Mouse (Mus musculus): ENCODE data around the gene Nebl. TPM values are rescaled to one million over a fixed set of nuclear protein-coding genes. Genes with fewer than 3 reads are reported as not detected.

The Nebl gene
- polyA plus RNA-seq, 1 experiment = 1.3 TPM

GRCm38 (mm10) chr2:17683326-17684040 is 47.8 kb downstream of the Nebl start:
- H3K4me3 ChIP-seq (ENCODE audit: insufficient read depth, low read depth, low read length) = no peak overlapping the region
- no peak overlapping the region for H3K27ac ChIP-seq (replicated peaks; ENCODE audit: low read depth, low read length)
- H3K4me1 ChIP-seq (ENCODE audit: control insufficient read depth, insufficient read depth, insufficient read length, low read length) = no peaks in the 10 kb centered on the region

- Histone ChIP-seq H3K27ac (replicated peaks; ENCODE audit: low read depth, low read length) (no peak overlapping the region), H3K4me1 (ENCODE audit: control insufficient read depth, insufficient read depth, insufficient read length, low read length) (no peaks in the 10 kb centered on the region), H3K4me3 (ENCODE audit: insufficient read depth, low read depth, low read length) (no peak overlapping the region)
Observed at GRCm38 (mm10) chr2:17672156-17672555, 59.1 kb downstream of the Nebl start.

GRCm38 (mm10) chr2:17671566-17671965 is 59.7 kb downstream of the Nebl start:
- no peak overlapping the region for H3K27ac ChIP-seq (replicated peaks; ENCODE audit: low read depth, low read length)
- no peak overlapping the region for H3K4me3 ChIP-seq (ENCODE audit: insufficient read depth, low read depth, low read length)
- H3K4me1 ChIP-seq (ENCODE audit: control insufficient read depth, insufficient read depth, insufficient read length, low read length) = no peaks in the 10 kb centered on the region

- Histone ChIP-seq H3K4me3 (ENCODE audit: insufficient read depth, low read depth, low read length) (no peak overlapping the region), H3K27ac (replicated peaks; ENCODE audit: low read depth, low read length) (no peak overlapping the region), H3K4me1 (ENCODE audit: control insufficient read depth, insufficient read depth, insufficient read length, low read length) (no peaks in the 10 kb centered on the region)
Observed at GRCm38 (mm10) chr2:17669953-17670352, 61.3 kb downstream of the Nebl start.

- no peaks in the 10 kb centered on the region for H3K4me1 ChIP-seq (ENCODE audit: control insufficient read depth, insufficient read depth, insufficient read length, low read length)
- H3K4me3 ChIP-seq (ENCODE audit: insufficient read depth, low read depth, low read length) = no peak overlapping the region
- H3K27ac ChIP-seq (replicated peaks; ENCODE audit: low read depth, low read length) = no peak overlapping the region
Observed at GRCm38 (mm10) chr2:17669000-17669399, 62.3 kb downstream of the Nebl start.

- no peak overlapping the region for H3K27ac ChIP-seq (replicated peaks; ENCODE audit: low read depth, low read length)
- H3K4me3 ChIP-seq (ENCODE audit: insufficient read depth, low read depth, low read length) = no peak overlapping the region
- no peaks in the 10 kb centered on the region for H3K4me1 ChIP-seq (ENCODE audit: control insufficient read depth, insufficient read depth, insufficient read length, low read length)
Observed at GRCm38 (mm10) chr2:17658176-17658575, 73.1 kb downstream of the Nebl start.

- Histone ChIP-seq H3K4me1 (ENCODE audit: control insufficient read depth, insufficient read depth, insufficient read length, low read length) (no peaks in the 10 kb centered on the region), H3K4me3 (ENCODE audit: insufficient read depth, low read depth, low read length) (no peak overlapping the region), H3K27ac (replicated peaks; ENCODE audit: low read depth, low read length) (no peak overlapping the region)
Observed at GRCm38 (mm10) chr2:17650147-17650834, 81.0 kb downstream of the Nebl start.

GRCm38 (mm10) chr2:17649728-17650127 is 81.5 kb downstream of the Nebl start:
- no peaks in the 10 kb centered on the region for H3K4me1 ChIP-seq (ENCODE audit: control insufficient read depth, insufficient read depth, insufficient read length, low read length)
- no peak overlapping the region for H3K27ac ChIP-seq (replicated peaks; ENCODE audit: low read depth, low read length)
- H3K4me3 ChIP-seq (ENCODE audit: insufficient read depth, low read depth, low read length) = no peak overlapping the region

- no peak overlapping the region for H3K4me3 ChIP-seq (ENCODE audit: insufficient read depth, low read depth, low read length)
- no peak overlapping the region for H3K27ac ChIP-seq (replicated peaks; ENCODE audit: low read depth, low read length)
- no peaks in the 10 kb centered on the region for H3K4me1 ChIP-seq (ENCODE audit: control insufficient read depth, insufficient read depth, insufficient read length, low read length)
Observed at GRCm38 (mm10) chr2:17644282-17645262, 86.7 kb downstream of the Nebl start.

- Histone ChIP-seq H3K4me3 (ENCODE audit: insufficient read depth, low read depth, low read length) (no peak overlapping the region), H3K27ac (replicated peaks; ENCODE audit: low read depth, low read length) (no peak overlapping the region), H3K4me1 (ENCODE audit: control insufficient read depth, insufficient read depth, insufficient read length, low read length) (no peaks in the 10 kb centered on the region)
Observed at GRCm38 (mm10) chr2:17643869-17644268, 87.4 kb downstream of the Nebl start.

GRCm38 (mm10) chr2:17642770-17643169 is 88.5 kb downstream of the Nebl start:
- H3K4me1 ChIP-seq (ENCODE audit: control insufficient read depth, insufficient read depth, insufficient read length, low read length) = no peaks in the 10 kb centered on the region
- H3K4me3 ChIP-seq (ENCODE audit: insufficient read depth, low read depth, low read length) = no peak overlapping the region
- H3K27ac ChIP-seq (replicated peaks; ENCODE audit: low read depth, low read length) = no peak overlapping the region

GRCm38 (mm10) chr2:17640861-17641260 is 90.4 kb downstream of the Nebl start:
- H3K4me3 ChIP-seq (ENCODE audit: insufficient read depth, low read depth, low read length) = no peak overlapping the region
- H3K27ac ChIP-seq (replicated peaks; ENCODE audit: low read depth, low read length) = no peak overlapping the region
- H3K4me1 ChIP-seq (ENCODE audit: control insufficient read depth, insufficient read depth, insufficient read length, low read length) = no peaks in the 10 kb centered on the region

- Histone ChIP-seq H3K27ac (replicated peaks; ENCODE audit: low read depth, low read length) (no peak overlapping the region), H3K4me1 (ENCODE audit: control insufficient read depth, insufficient read depth, insufficient read length, low read length) (no peaks in the 10 kb centered on the region), H3K4me3 (ENCODE audit: insufficient read depth, low read depth, low read length) (no peak overlapping the region)
Observed at GRCm38 (mm10) chr2:17638631-17639030, 92.6 kb downstream of the Nebl start.

GRCm38 (mm10) chr2:17623931-17624330 is 107.3 kb downstream of the Nebl start:
- Histone ChIP-seq H3K4me1 (ENCODE audit: control insufficient read depth, insufficient read depth, insufficient read length, low read length) (no peaks in the 10 kb centered on the region), H3K27ac (replicated peaks; ENCODE audit: low read depth, low read length) (no peak overlapping the region)

GRCm38 (mm10) chr2:17610259-17610658 is 121.0 kb downstream of the Nebl start:
- H3K4me1 ChIP-seq (ENCODE audit: control insufficient read depth, insufficient read depth, insufficient read length, low read length) = no peaks in the 10 kb centered on the region
- no peak overlapping the region for H3K27ac ChIP-seq (replicated peaks; ENCODE audit: low read depth, low read length)

More at GRCm38 (mm10) chr2:17623931-17624330, 107.3 kb downstream of the Nebl start:
- H3K4me3 ChIP-seq (ENCODE audit: insufficient read depth, low read depth, low read length) = no peak overlapping the region

More at GRCm38 (mm10) chr2:17610259-17610658, 121.0 kb downstream of the Nebl start:
- no peak overlapping the region for H3K4me3 ChIP-seq (ENCODE audit: insufficient read depth, low read depth, low read length)
